Mouse (Mus musculus) testis, postnatal 10 days (tissue): ENCODE results near the gene S1pr2.
"Not testable (repeated sequence)": the region's sequence is repeated elsewhere in the genome, so short reads cannot be mapped to it uniquely, and the experiment has no call there.

Experiments
- DNase-seq: peaks from one replicate; pipeline ENCODE4 v3.0.0; 2021; ENCODE audit warnings: low spot score

Gene S1pr2

DNA sequence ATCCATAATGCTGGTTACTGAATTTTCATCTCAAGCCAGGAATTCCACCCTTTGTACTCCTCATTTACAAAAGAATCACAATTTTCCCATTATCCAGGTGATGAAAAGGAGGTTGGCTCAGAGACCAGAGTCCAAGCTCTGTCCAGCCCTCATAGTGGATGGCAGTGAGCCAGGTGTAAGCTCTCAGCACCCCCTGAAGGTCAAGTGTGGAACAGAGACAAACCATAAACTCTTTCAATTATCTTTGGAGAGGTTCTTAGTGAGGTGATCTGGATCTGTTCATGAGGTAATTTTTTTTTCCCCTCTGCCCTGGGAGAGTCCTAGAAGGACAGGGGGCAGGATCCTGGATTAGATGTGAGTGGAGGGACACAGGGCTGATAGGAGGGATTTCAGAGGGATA is 24.2 kb upstream of the S1pr2 start:
- no peak for DNase-seq

DNA sequence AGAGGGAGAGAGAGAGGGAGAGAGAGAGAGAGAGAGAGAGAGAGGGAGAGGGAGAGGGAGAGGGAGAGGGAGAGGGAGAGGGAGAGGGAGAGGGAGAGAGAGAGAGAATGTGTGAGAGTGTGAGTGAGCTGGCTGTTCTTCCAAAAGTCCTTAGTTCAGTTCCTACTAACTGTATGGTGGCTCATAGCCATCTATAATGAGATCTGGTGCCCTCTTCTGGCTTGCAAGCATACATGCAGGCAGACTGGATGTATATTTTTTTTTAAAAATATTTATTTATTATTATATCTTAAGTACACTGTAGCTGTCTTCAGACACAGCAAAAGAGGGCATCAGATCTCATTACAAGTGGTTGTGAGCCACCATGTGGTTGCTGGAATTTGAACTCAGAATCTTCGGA is 21.8 kb upstream of the S1pr2 start:
- DNase-seq = not testable (repeated sequence)

DNA sequence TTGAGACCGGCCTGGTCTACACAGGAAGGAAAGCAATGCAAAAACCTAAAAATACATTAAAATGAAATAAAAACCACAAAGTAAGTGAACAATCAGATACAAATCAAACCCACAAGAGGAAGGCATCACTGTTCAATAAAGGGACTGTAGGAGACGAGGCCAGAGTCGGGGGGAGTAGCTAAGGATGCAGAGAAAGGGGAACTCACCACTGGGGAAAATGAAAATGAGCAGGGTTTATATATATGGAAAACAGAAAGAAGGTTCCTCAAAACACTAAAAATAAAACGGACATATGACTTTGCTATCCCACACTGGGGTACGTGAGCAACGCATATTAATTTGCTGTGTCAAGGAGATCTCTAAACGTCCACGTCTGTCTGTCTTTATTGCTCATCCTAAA is 20.5 kb upstream of the S1pr2 start:
- DNase-seq = no peak

- DNase-seq = no peak
These were observed 18.5 kb upstream of the S1pr2 start for GRCm38 (mm10) chr9:20995069-20995468.

- DNase-seq = no peak
These were observed 16.8 kb upstream of the S1pr2 start for GRCm38 (mm10) chr9:20993165-20993898.

DNA sequence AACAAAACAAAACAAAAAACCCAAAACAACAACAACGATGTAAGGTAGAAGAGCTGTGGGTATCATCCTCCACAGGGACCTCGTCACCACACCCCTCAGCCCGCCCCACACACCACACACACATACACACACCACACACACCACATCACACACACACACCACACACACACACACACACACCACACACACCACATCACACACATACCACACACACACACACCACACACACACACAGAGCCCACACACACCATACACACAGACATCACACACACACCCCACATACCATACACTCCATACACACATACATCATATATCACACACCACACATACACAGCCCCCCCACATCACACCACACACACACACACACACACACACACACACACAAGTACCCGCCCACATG is 15.0 kb upstream of the S1pr2 start:
- DNase-seq = no peak

- DNase-seq = peak; percentile 77
These were observed 14.3 kb upstream of the S1pr2 start for GRCm38 (mm10) chr9:20990861-20991260.

DNA sequence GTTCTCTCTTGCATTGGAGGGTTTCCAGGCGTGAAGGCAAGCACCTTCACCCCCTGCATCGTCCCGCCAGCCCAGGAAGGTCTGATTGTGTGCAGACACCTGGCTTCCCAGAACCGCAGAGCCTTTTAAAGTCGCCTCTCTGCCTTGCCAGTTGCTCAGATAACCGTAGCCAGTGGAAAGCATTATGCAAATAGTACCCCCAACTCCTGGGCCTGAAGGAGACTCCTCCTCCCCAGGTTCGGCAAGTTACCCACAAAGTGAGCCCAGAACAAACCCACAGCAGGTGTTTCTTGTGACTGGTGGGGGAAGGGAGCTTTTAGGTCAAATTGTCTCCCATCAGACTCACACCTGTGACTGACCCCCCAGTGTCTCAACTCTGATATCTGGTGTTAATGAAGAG is 11.4 kb upstream of the S1pr2 start:
- DNase-seq = no peak

DNA sequence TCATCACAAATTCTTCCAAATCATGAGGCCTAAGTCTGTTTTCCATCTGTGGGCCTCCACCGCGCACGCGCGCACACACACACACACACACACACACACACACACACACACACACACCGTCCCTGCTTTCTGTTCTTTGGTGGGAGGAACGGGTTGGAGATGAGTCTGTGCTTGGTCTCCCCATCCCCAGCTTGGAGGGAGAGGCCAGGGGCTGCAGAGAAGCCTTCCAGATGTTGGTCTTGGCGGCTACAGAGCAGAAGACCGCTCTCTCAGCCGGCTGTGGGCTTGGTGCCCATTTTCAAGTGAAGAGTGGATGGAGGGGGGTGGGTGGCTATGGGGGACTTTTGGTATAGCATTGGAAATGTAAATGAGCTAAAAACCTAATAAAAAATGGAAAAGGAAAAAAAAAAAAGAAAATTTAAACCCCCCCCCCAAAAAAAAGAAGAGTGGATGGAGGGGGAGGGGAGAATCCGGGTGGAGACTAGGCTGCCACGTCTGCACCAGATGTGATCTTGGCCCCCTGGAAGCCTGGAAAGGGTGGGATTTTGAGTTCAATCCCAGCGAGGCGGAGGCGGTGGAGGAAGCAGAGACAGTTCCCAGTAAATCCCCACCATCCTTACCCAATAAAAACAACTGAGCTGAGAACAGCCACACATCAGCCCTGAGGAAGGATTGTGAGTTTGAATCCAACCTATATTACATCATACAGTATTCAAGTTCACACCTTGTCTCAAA is 10.5 kb upstream of the S1pr2 start:
- DNase-seq = peak; percentile 78

GRCm38 (mm10) chr9:20983169-20983568 is 6.6 kb upstream of the S1pr2 start:
- DNase-seq = no peak

DNA sequence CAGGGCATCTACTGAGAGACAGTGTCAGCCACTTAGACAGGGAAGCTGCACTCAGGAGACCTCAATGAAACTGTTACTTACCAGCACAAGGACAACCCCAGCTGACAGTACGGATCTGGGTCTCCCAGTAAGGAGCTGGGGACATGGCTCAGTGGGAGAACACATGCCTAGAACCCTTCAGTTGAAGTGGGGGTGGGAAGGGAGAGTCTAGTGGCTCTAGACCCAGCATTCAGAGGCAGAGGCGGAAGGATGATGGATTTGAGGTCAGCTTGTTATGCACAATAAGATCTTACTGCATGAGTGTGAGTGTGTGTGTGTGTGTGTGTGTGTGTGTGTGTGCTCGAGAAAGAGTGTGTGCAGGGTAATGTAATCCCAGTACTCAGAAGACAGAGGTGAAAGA is 5.6 kb upstream of the S1pr2 start:
- no peak for DNase-seq

GRCm38 (mm10) chr9:20979769-20980168 is 3.2 kb upstream of the S1pr2 start:
- DNase-seq = no peak

DNA sequence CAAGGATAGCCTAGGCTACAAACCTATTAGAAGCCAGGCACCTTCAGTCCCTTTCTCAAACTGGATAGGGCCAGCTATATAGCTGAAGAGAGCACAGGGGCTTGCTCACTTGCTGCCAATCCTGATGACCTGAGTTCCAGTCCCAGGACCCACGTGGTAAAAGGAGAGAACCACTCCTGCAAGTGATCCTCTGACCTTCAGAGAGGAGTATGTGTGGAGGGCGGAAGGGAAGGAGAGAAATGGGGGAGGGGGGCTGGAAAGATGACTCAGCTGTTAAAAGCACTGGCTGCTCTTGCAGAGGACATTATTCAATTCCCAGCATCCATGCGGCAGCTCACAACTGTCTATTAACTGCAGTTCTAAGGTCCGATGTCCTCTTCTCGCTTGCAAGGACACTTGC is 2.6 kb upstream of the S1pr2 start:
- no peak for DNase-seq

- DNase-seq = no peak
These were observed 2.0 kb upstream of the S1pr2 start for GRCm38 (mm10) chr9:20978409-20979095.

GRCm38 (mm10) chr9:20976961-20977689 is 544 bp upstream of the S1pr2 start:
- DNase-seq = no peak

- peak; percentile 71 for DNase-seq
These were observed 958 bp downstream of the S1pr2 start for GRCm38 (mm10) chr9:20975431-20976215.

GRCm38 (mm10) chr9:20973682-20974075 is 2.9 kb downstream of the S1pr2 start:
- no peak for DNase-seq

DNA sequence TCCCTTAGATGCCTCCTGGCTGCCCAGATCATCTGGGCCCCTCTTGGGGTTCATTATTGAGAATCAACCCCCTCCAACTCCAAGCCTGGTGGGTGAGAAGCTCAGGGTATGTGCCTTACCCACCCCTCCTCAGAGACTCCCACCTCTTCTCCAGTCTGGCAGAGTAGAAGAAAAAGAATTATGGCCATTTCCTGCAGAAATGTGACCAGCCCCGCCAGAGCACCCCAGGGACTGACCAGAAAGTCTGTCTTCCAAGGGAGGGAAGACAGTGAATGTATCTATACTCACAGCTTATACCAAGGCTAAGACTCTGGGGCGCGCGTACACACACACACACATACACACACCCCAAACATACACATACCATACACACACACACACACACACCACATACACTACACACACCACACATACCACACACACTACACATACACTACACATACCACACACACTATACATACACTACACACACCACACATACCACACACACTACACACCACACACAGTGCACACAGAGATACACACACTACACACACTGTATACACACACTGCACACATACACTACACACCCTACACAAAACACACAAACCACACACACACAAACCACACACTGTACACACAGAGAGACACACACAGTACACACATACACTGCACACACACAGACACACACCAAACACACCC is 3.4 kb downstream of the S1pr2 start:
- no peak for DNase-seq

DNA sequence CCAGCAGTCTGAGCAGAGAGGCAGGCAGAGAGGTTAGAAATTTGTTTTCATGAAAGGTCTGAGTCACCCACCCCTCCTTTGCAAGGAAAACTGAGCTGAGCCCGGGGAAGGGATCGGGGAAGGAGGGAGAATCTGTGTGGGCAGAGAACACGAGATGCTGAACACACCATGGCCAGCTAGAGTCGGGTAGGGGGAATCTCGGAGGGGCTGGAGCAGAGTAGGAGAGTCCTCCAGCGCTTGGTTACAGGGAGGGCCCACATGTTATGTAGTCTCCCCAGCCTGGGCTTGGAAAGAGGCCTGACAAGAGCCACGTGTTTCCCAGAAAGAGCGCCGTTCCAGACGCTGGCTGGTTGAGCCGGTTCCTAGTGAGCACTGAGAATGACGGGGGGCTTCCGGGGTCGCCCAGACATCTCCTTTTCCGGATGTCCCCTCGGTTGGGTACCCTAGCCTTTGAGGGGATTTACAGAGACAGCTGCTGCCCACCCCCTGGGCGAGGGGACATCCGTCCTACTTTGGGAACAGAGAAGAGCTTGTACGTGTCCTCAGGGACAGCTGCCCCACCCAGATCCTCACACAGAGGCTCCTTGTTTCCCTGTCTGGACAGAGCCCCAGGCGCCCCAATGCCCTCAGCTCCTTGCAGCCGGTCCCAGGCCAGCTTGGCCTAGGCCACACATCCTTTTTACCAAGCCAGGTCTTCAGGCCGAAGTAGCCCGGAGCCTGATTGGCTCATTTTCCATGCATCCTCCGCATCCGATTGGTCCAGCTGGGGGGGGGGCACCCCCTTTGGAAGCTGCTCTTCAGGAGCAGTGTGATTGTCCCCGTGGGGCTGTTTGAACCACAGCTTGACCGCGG is 4.2 kb downstream of the S1pr2 start:
- DNase-seq = no peak

GRCm38 (mm10) chr9:20971751-20972140 is 4.8 kb downstream of the S1pr2 start:
- no peak for DNase-seq
